Mouse (Mus musculus): ENCODE measurements at regions not wholly inside any gene's neighbourhood (a gene's known extent, or its start where the extent isn't known, plus 50 kb on each side); places are given as distances from the start of the nearest gene placed in this dataset.
"Not testable (repeated sequence)": the region's sequence is repeated elsewhere in the genome, so short reads cannot be mapped to it uniquely, and the experiment has no call there.

DNA sequence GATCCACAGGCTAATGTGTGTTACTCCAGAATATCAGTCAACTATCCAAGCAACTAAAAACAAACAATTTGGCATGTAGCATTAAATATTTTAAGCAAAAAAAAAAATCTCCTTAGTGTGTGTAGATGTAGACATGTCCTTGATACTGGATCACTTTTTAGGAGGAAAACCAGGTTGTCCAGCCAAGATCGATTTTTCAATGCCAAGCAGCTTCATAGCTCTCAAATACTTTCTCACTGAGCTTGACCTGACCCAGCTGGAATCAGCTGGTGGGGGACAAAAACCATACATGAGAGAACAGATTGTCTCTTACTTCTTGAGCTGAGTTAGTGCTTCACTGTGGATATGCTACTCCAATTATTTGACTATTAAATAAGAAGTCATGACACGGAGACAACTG is 147.6 kb upstream of the Gm11146 start:
- H3K4me1 ChIP-seq (ENCODE audit: control insufficient read depth, insufficient read depth, low read length): no peaks in the 10 kb centered on the region
- no peak for ATAC-seq (ENCODE audit: low FRiP score)
- H3K36me3 ChIP-seq (ENCODE audit: control insufficient read depth, insufficient read depth, low read length): no peaks in the 10 kb centered on the region
- H3K9me3 ChIP-seq (ENCODE audit: control insufficient read depth, low read length): no peaks in the 10 kb centered on the region
- H3K27me3 ChIP-seq (ENCODE audit: control insufficient read depth, insufficient read depth, low read length): no peaks in the 10 kb centered on the region
- no peak overlapping the region for H3K9ac ChIP-seq (ENCODE audit: low read length)
- no peak overlapping the region for H3K4me2 ChIP-seq
- H3K4me3 ChIP-seq (ENCODE audit: low read depth, low read length): no peak overlapping the region
- H3K27ac ChIP-seq (ENCODE audit: low read depth, low read length): no peak overlapping the region
- WGBS: 90% methylated on average over 2 of the region's 2 CpGs
- no peak for DNase-seq (ENCODE audit: low spot score, missing footprints)

GRCm38 (mm10) chr16:77743838-77744237 is 141.9 kb upstream of the Gm11146 start:
- ATAC-seq (ENCODE audit: low FRiP score) (no peak), DNase-seq (ENCODE audit: low spot score, missing footprints) (no peak)
- H3K4me3 ChIP-seq (ENCODE audit: low read depth, low read length): no peak overlapping the region
- H3K9me3 ChIP-seq (ENCODE audit: control insufficient read depth, low read length): no peaks in the 10 kb centered on the region
- H3K27me3 ChIP-seq (ENCODE audit: control insufficient read depth, insufficient read depth, low read length): no peaks in the 10 kb centered on the region
- 85% methylated on average over 6 of the region's 6 CpGs for WGBS
- H3K9ac ChIP-seq (ENCODE audit: low read length): no peak overlapping the region
- H3K36me3 ChIP-seq (ENCODE audit: control insufficient read depth, insufficient read depth, low read length): no peaks in the 10 kb centered on the region
- H3K27ac ChIP-seq (ENCODE audit: low read depth, low read length): no peak overlapping the region
- H3K4me1 ChIP-seq (ENCODE audit: control insufficient read depth, insufficient read depth, low read length): no peaks in the 10 kb centered on the region
- no peak overlapping the region for H3K4me2 ChIP-seq

- no peak overlapping the region for H3K4me2 ChIP-seq
- no peak overlapping the region for H3K4me3 ChIP-seq (ENCODE audit: low read depth, low read length)
- WGBS: 86% methylated on average over 1 of the region's 1 CpGs
- H3K4me1 ChIP-seq (ENCODE audit: control insufficient read depth, insufficient read depth, low read length): no peaks in the 10 kb centered on the region
- no peaks in the 10 kb centered on the region for H3K36me3 ChIP-seq (ENCODE audit: control insufficient read depth, insufficient read depth, low read length)
- no peak overlapping the region for H3K9ac ChIP-seq (ENCODE audit: low read length)
- H3K27ac ChIP-seq (ENCODE audit: low read depth, low read length): no peak overlapping the region
- H3K9me3 ChIP-seq (ENCODE audit: control insufficient read depth, low read length): no peaks in the 10 kb centered on the region
- DNase-seq (ENCODE audit: low spot score, missing footprints) (no peak), ATAC-seq (ENCODE audit: low FRiP score) (no peak)
- no peaks in the 10 kb centered on the region for H3K27me3 ChIP-seq (ENCODE audit: control insufficient read depth, insufficient read depth, low read length)
These were observed 136.9 kb upstream of the Gm11146 start for GRCm38 (mm10) chr16:77738821-77739220.

GRCm38 (mm10) chr16:77719377-77719776 is 117.5 kb upstream of the Gm11146 start:
- WGBS: 91% methylated on average over 2 of the region's 2 CpGs
- Histone ChIP-seq H3K27ac (ENCODE audit: low read depth, low read length) (no peak overlapping the region), H3K4me1 (ENCODE audit: control insufficient read depth, insufficient read depth, low read length) (no peaks in the 10 kb centered on the region)

GRCm38 (mm10) chr16:77717766-77718165 is 115.9 kb upstream of the Gm11146 start:
- not testable (repeated sequence) for H3K27ac ChIP-seq (ENCODE audit: low read depth, low read length); ATAC-seq (ENCODE audit: low FRiP score); H3K4me2 ChIP-seq; H3K36me3 ChIP-seq (ENCODE audit: control insufficient read depth, insufficient read depth, low read length); H3K9me3 ChIP-seq (ENCODE audit: control insufficient read depth, low read length); H3K4me1 ChIP-seq (ENCODE audit: control insufficient read depth, insufficient read depth, low read length); H3K9ac ChIP-seq (ENCODE audit: low read length); H3K4me3 ChIP-seq (ENCODE audit: low read depth, low read length); H3K27me3 ChIP-seq (ENCODE audit: control insufficient read depth, insufficient read depth, low read length)
- WGBS: 91% methylated on average over 3 of the region's 3 CpGs
- DNase-seq (ENCODE audit: low spot score, missing footprints): peak; percentile 41

More at GRCm38 (mm10) chr16:77719377-77719776, 117.5 kb upstream of the Gm11146 start:
- no peaks in the 10 kb centered on the region for H3K27me3 ChIP-seq (ENCODE audit: control insufficient read depth, insufficient read depth, low read length)
- H3K36me3 ChIP-seq (ENCODE audit: control insufficient read depth, insufficient read depth, low read length): no peaks in the 10 kb centered on the region
- H3K9ac ChIP-seq (ENCODE audit: low read length): no peak overlapping the region
- no peak for ATAC-seq (ENCODE audit: low FRiP score)
- H3K9me3 ChIP-seq (ENCODE audit: control insufficient read depth, low read length): no peaks in the 10 kb centered on the region
- no peak overlapping the region for H3K4me3 ChIP-seq (ENCODE audit: low read depth, low read length)
- no peak overlapping the region for H3K4me2 ChIP-seq
- DNase-seq (ENCODE audit: low spot score, missing footprints): peak; percentile 31

GRCm38 (mm10) chr16:77704726-77705125 is 102.8 kb upstream of the Gm11146 start:
- no peak for DNase-seq (ENCODE audit: low spot score, missing footprints)
- no peaks in the 10 kb centered on the region for H3K9me3 ChIP-seq (ENCODE audit: control insufficient read depth, low read length)
- H3K27ac ChIP-seq (ENCODE audit: low read depth, low read length): no peak overlapping the region
- H3K4me2 ChIP-seq: no peak overlapping the region
- H3K36me3 ChIP-seq (ENCODE audit: control insufficient read depth, insufficient read depth, low read length): no peaks in the 10 kb centered on the region
- WGBS: 91% methylated on average over 6 of the region's 6 CpGs
- H3K27me3 ChIP-seq (ENCODE audit: control insufficient read depth, insufficient read depth, low read length): no peaks in the 10 kb centered on the region
- H3K4me3 ChIP-seq (ENCODE audit: low read depth, low read length): no peak overlapping the region
- H3K4me1 ChIP-seq (ENCODE audit: control insufficient read depth, insufficient read depth, low read length): no peaks in the 10 kb centered on the region
- ATAC-seq (ENCODE audit: low FRiP score): no peak
- H3K9ac ChIP-seq (ENCODE audit: low read length): no peak overlapping the region

DNA sequence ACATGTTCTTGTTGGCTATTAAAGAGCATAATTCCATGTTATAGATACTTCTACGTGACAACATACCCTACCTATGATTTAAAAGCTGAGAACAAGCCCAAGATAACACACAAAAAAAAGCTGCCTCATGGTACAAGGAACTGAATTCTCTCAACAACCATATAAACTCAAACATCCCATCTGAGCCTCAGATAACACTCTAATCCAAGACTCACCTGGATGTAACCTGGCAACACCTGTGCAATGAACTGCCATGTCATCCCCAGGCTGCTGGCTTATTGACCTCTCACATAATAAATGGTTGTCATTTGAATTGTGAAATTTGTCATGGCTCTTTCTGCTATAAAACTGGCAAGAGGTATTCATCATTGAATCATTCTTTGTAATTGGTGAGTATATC is 93.5 kb upstream of the Gm11146 start:
- WGBS: 89% methylated on average over 1 of the region's 1 CpGs
- no peak overlapping the region for H3K4me3 ChIP-seq (ENCODE audit: low read depth, low read length)
- no peaks in the 10 kb centered on the region for H3K4me1 ChIP-seq (ENCODE audit: control insufficient read depth, insufficient read depth, low read length)
- H3K4me2 ChIP-seq: no peak overlapping the region
- no peaks in the 10 kb centered on the region for H3K27me3 ChIP-seq (ENCODE audit: control insufficient read depth, insufficient read depth, low read length)
- DNase-seq (ENCODE audit: low spot score, missing footprints) (no peak), ATAC-seq (ENCODE audit: low FRiP score) (no peak)
- no peak overlapping the region for H3K27ac ChIP-seq (ENCODE audit: low read depth, low read length)
- H3K9me3 ChIP-seq (ENCODE audit: control insufficient read depth, low read length): no peaks in the 10 kb centered on the region
- H3K9ac ChIP-seq (ENCODE audit: low read length): no peak overlapping the region
- no peaks in the 10 kb centered on the region for H3K36me3 ChIP-seq (ENCODE audit: control insufficient read depth, insufficient read depth, low read length)

DNA sequence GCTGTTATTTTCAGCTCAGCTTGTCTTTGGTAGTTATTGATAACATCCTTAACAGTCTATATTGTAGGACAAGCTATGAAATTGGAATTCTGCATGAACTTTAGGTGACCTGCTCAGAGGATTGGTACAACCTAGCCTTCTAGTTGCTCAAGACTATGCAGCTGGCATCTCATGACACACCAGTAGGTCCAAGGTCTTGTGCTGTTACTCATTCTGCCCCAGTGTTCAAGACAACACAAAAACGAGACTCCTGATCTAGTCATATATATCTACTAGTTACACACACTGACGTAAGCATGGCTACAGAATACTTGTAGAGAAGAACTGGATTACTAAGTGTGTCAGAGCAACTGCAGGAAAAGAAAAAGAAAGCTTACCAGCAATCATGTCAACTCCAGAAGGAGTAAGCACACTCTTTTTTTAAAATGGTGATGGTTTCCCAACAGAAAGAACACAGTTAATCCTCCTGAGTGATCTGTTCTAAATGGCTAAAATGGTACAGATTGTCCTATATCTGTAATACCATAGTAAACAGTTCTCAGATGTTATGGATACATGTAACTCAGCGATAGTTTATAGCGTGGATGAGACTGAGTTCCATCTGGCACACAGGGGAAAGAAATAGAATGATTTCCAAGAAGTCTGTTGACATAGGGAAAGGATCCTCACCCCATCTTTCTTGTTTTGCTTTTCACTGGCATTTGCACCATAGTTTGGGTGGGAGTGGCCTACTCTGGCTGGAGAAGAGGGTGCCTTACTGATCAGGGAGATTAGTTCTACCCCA is 85.4 kb upstream of the Gm11146 start:
- Histone ChIP-seq H3K4me2 (no peak overlapping the region), H3K9ac (ENCODE audit: low read length) (no peak overlapping the region), H3K9me3 (ENCODE audit: control insufficient read depth, low read length) (no peaks in the 10 kb centered on the region), H3K36me3 (ENCODE audit: control insufficient read depth, insufficient read depth, low read length) (no peaks in the 10 kb centered on the region), H3K27ac (ENCODE audit: low read depth, low read length) (no peak overlapping the region), H3K4me1 (ENCODE audit: control insufficient read depth, insufficient read depth, low read length) (no peaks in the 10 kb centered on the region), H3K27me3 (ENCODE audit: control insufficient read depth, insufficient read depth, low read length) (no peaks in the 10 kb centered on the region), H3K4me3 (ENCODE audit: low read depth, low read length) (no peak overlapping the region)
- no peak for ATAC-seq (ENCODE audit: low FRiP score)
- DNase-seq (ENCODE audit: low spot score, missing footprints): no peak
- 81% methylated on average over 4 of the region's 4 CpGs for WGBS

DNA sequence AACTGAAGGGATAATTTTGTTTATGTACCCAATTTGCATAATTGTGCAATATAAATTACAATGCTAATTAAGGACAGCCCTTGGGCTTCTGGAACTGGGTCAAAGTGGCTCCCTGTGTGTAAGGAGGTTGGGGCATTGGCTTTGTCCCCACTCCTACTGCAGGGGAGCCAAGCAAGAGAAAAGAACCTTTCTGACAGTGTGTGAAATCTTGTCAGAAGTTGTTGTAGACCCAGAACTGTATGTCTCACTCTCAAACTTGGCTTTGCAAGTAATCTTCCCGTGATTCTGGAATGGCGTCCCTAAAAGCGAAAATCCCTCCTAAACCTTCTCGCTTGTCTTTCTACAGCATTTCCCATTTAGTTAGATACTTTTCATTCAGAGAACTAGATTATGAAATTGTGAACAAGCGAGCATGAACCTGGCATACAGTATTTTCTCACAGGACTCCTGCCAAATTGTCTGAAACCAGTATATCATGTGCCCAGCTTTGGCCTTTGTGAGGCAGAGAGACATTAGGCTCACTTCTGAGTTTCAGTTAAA is 83.8 kb upstream of the Gm11146 start:
- ATAC-seq (ENCODE audit: low FRiP score): no peak
- Histone ChIP-seq H3K36me3 (ENCODE audit: control insufficient read depth, insufficient read depth, low read length) (no peaks in the 10 kb centered on the region), H3K9me3 (ENCODE audit: control insufficient read depth, low read length) (no peaks in the 10 kb centered on the region), H3K4me1 (ENCODE audit: control insufficient read depth, insufficient read depth, low read length) (no peaks in the 10 kb centered on the region), H3K27ac (ENCODE audit: low read depth, low read length) (no peak overlapping the region), H3K9ac (ENCODE audit: low read length) (no peak overlapping the region), H3K4me3 (ENCODE audit: low read depth, low read length) (no peak overlapping the region), H3K4me2 (no peak overlapping the region), H3K27me3 (ENCODE audit: control insufficient read depth, insufficient read depth, low read length) (no peaks in the 10 kb centered on the region)
- 88% methylated on average over 5 of the region's 5 CpGs for WGBS
- no peak for DNase-seq (ENCODE audit: low spot score, missing footprints)

Data from midbrain, embryonic 11.5 days (tissue).